Mouse (Mus musculus) retina, adult 2 months (tissue): ENCODE measurements around the gene Metrn.

Experiments used
- DNase-seq: peaks from one replicate; pipeline ENCODE4 v3.0.0-alpha.2; 2012; ENCODE audit warnings: low read depth, low spot score

Gene Metrn

GRCm38 (mm10) chr17:25796951-25797369, at the start of gene Metrn:
Gene Metrn (minus strand): TSS chr17:25797136.
- DNase-seq, result no peak

GRCm38 (mm10) chr17:25844396-25844901, 47.5 kb upstream of the Metrn start, which contains the start of gene Rhot2:
Gene Rhot2 (minus strand): TSS chr17:25844851.
- DNase-seq, result peak; percentile 86

GRCm38 (mm10) chr17:25843636-25844395, 46.9 kb upstream of the Metrn start:
- DNase-seq, result no peak

- DNase-seq, result no peak
Observed at GRCm38 (mm10) chr17:25843122-25843521, 46.2 kb upstream of the Metrn start.

GRCm38 (mm10) chr17:25842509-25842908, 45.6 kb upstream of the Metrn start:
- no peak for DNase-seq

GRCm38 (mm10) chr17:25841117-25841880, 44.4 kb upstream of the Metrn start, which contains the start of gene Gm20683:
Gene Gm20683 (minus strand): TSS chr17:25841763.
- DNase-seq, result no peak

GRCm38 (mm10) chr17:25840519-25840918, 43.6 kb upstream of the Metrn start:
- DNase-seq, result no peak

GRCm38 (mm10) chr17:25839455-25840235, 42.7 kb upstream of the Metrn start:
- no peak for DNase-seq

- DNase-seq, result no peak
Observed at GRCm38 (mm10) chr17:25838904-25839303, 42.0 kb upstream of the Metrn start.

GRCm38 (mm10) chr17:25837533-25837932, 40.6 kb upstream of the Metrn start:
- DNase-seq, result no peak

GRCm38 (mm10) chr17:25837076-25837410, 40.1 kb upstream of the Metrn start, which contains the start of gene Rhbdl1:
Gene Rhbdl1 (minus strand): TSS chr17:25837295.
- no peak for DNase-seq

- no peak for DNase-seq
Observed at GRCm38 (mm10) chr17:25836397-25837075, 39.6 kb upstream of the Metrn start.

- DNase-seq, result no peak
Observed at GRCm38 (mm10) chr17:25835816-25836215, 38.9 kb upstream of the Metrn start.

GRCm38 (mm10) chr17:25835301-25835700, 38.4 kb upstream of the Metrn start:
- no peak for DNase-seq

- DNase-seq, result no peak
Observed at GRCm38 (mm10) chr17:25834595-25835222, 37.8 kb upstream of the Metrn start.

GRCm38 (mm10) chr17:25833961-25834594, 37.1 kb upstream of the Metrn start:
- DNase-seq, result no peak

GRCm38 (mm10) chr17:25833291-25833663, 36.3 kb upstream of the Metrn start, which contains the start of gene Stub1:
Gene Stub1 (minus strand): TSS chr17:25833404.
- DNase-seq, result no peak

GRCm38 (mm10) chr17:25832436-25833290, 35.7 kb upstream of the Metrn start:
- peak; percentile 97 for DNase-seq
